Mouse (Mus musculus) erythroblast, embryonic 14.5 days (primary cell): ENCODE measurements around the gene Micu1. TPM values are rescaled to one million over a fixed set of nuclear protein-coding genes. Genes with fewer than 3 reads are reported as not detected.

Experiments used
- H3K27me3 ChIP-seq: 2 replicates; pipeline ENCODE4 v1.6.1; 2012; ENCODE audit warnings: inconsistent platforms; ENCODE audit not compliant: control insufficient read depth
- H3K36me3 ChIP-seq: 2 replicates; pipeline ENCODE4 v1.6.1; 2012; ENCODE audit warnings: mild to moderate bottlenecking, inconsistent platforms; ENCODE audit not compliant: control insufficient read depth
- H3K4me1 ChIP-seq: 2 replicates; pipeline ENCODE4 v1.6.1; 2012; ENCODE audit warnings: inconsistent platforms; ENCODE audit not compliant: control insufficient read depth
- H3K4me3 ChIP-seq: replicated peaks from 2 replicates; pipeline ENCODE3; 2012; ENCODE audit warnings: moderate library complexity, mild to moderate bottlenecking, inconsistent platforms
- H3K9me3 ChIP-seq: 2 replicates; pipeline ENCODE4 v1.6.1; 2012; ENCODE audit warnings: low read length, inconsistent platforms, mixed read lengths; ENCODE audit not compliant: control insufficient read depth
- GATA1 ChIP-seq: IDR thresholded peaks from 2 replicates; pipeline ENCODE4 v1.6.1; 2012; ENCODE audit warnings: low read length, inconsistent platforms, mixed read lengths
- TAL1 ChIP-seq: IDR thresholded peaks from 3 replicates; pipeline ENCODE4 v1.6.1; 2012; ENCODE audit warnings: low read length, inconsistent platforms, mixed read lengths
- polyA plus RNA-seq: library from polyadenylated mRNA; stranded (reverse); fragments of >175 nt; gene quantifications from 2 replicates; pipeline ENCODE4 v1.2.3, GENCODE M21; 2012

Gene Micu1
- polyA plus RNA-seq, 1 experiment, result 7.5 TPM

- Histone ChIP-seq H3K36me3 (peaks cover 61% of the 10 kb centered on the region), H3K9me3 (no peaks in the 10 kb centered on the region), H3K4me3 (no peak overlapping the region), H3K27me3 (no peaks in the 10 kb centered on the region), H3K4me1 (peaks cover 5% of the 10 kb centered on the region; the same call in 1 of the 2 replicates)
- TF ChIP-seq GATA1, result no peak
- TF ChIP-seq TAL1, result no peak
Measured at GRCm38 (mm10) chr10:59743397-59743796, 41.1 kb downstream of the Micu1 start.

- Histone ChIP-seq H3K4me3 (no peak overlapping the region), H3K9me3 (no peaks in the 10 kb centered on the region), H3K36me3 (peaks cover 60% of the 10 kb centered on the region), H3K27me3 (no peaks in the 10 kb centered on the region), H3K4me1 (peaks cover 5% of the 10 kb centered on the region; the same call in 1 of the 2 replicates)
- TF ChIP-seq TAL1, result no peak
- TF ChIP-seq GATA1, result no peak
Measured at GRCm38 (mm10) chr10:59743969-59744368, 41.7 kb downstream of the Micu1 start.

GRCm38 (mm10) chr10:59747334-59747733, 45.1 kb downstream of the Micu1 start:
- H3K36me3 ChIP-seq, result peaks cover 56% of the 10 kb centered on the region
- TF ChIP-seq GATA1, result no peak
- no peak for TF ChIP-seq TAL1
- no peaks in the 10 kb centered on the region for H3K27me3 ChIP-seq
- no peak overlapping the region for H3K4me3 ChIP-seq
- H3K4me1 ChIP-seq, result peaks cover 2% of the 10 kb centered on the region; the same call in 1 of the 2 replicates
- no peaks in the 10 kb centered on the region for H3K9me3 ChIP-seq

GRCm38 (mm10) chr10:59748699-59749200, 46.5 kb downstream of the Micu1 start:
- H3K9me3 ChIP-seq, result no peaks in the 10 kb centered on the region
- no peaks in the 10 kb centered on the region for H3K27me3 ChIP-seq
- H3K4me3 ChIP-seq, result no peak overlapping the region
- H3K4me1 ChIP-seq, result peaks cover 2% of the 10 kb centered on the region; the same call in 1 of the 2 replicates
- TF ChIP-seq GATA1 (no peak), TAL1 (no peak)
- peaks cover 55% of the 10 kb centered on the region for H3K36me3 ChIP-seq

GRCm38 (mm10) chr10:59753538-59754069, 51.3 kb downstream of the Micu1 start:
- TF ChIP-seq TAL1 (no peak), GATA1 (no peak)
- no peaks in the 10 kb centered on the region for H3K27me3 ChIP-seq
- H3K9me3 ChIP-seq, result no peaks in the 10 kb centered on the region
- H3K36me3 ChIP-seq, result peaks cover 47% of the 10 kb centered on the region
- no peaks in the 10 kb centered on the region for H3K4me1 ChIP-seq
- no peak overlapping the region for H3K4me3 ChIP-seq

GRCm38 (mm10) chr10:59754104-59754503, 51.8 kb downstream of the Micu1 start:
- Histone ChIP-seq H3K36me3 (peaks cover 50% of the 10 kb centered on the region), H3K4me3 (no peak overlapping the region), H3K4me1 (no peaks in the 10 kb centered on the region), H3K9me3 (no peaks in the 10 kb centered on the region), H3K27me3 (no peaks in the 10 kb centered on the region)
- TF ChIP-seq GATA1 (no peak), TAL1 (no peak)

- H3K4me1 ChIP-seq, result no peaks in the 10 kb centered on the region
- H3K36me3 ChIP-seq, result peaks cover 46% of the 10 kb centered on the region
- H3K27me3 ChIP-seq, result no peaks in the 10 kb centered on the region
- TF ChIP-seq TAL1 (no peak), GATA1 (no peak)
- no peaks in the 10 kb centered on the region for H3K9me3 ChIP-seq
- H3K4me3 ChIP-seq, result no peak overlapping the region
Measured at GRCm38 (mm10) chr10:59754901-59755300, 52.6 kb downstream of the Micu1 start.

GRCm38 (mm10) chr10:59755681-59756080, 53.4 kb downstream of the Micu1 start:
- TF ChIP-seq TAL1 (no peak), GATA1 (no peak)
- peaks cover 41% of the 10 kb centered on the region for H3K36me3 ChIP-seq

GRCm38 (mm10) chr10:59756090-59756489, 53.8 kb downstream of the Micu1 start:
- Histone ChIP-seq H3K4me3 (no peak overlapping the region), H3K27me3 (no peaks in the 10 kb centered on the region), H3K4me1 (no peaks in the 10 kb centered on the region), H3K36me3 (peaks cover 37% of the 10 kb centered on the region), H3K9me3 (no peaks in the 10 kb centered on the region)
- no peak for TF ChIP-seq GATA1
- no peak for TF ChIP-seq TAL1

More at GRCm38 (mm10) chr10:59755681-59756080, 53.4 kb downstream of the Micu1 start:
- no peak overlapping the region for H3K4me3 ChIP-seq
- no peaks in the 10 kb centered on the region for H3K27me3 ChIP-seq
- H3K9me3 ChIP-seq, result no peaks in the 10 kb centered on the region
- no peaks in the 10 kb centered on the region for H3K4me1 ChIP-seq
